Mouse (Mus musculus): ENCODE results near the gene Smarcad1.

Smarcad1 gene

GRCm38 (mm10) chr6:65114902-65115301 lies 72.5 kb downstream of the Smarcad1 start:
- DNase-seq (ENCODE audit: low spot score) = no peak

- no peak for DNase-seq (ENCODE audit: low spot score)
Measured at GRCm38 (mm10) chr6:65117540-65117939, 75.2 kb downstream of the Smarcad1 start.

GRCm38 (mm10) chr6:65126074-65126726 lies 83.8 kb downstream of the Smarcad1 start:
- DNase-seq (ENCODE audit: low spot score) = peak; percentile 39

- no peak for DNase-seq (ENCODE audit: low spot score)
Measured at GRCm38 (mm10) chr6:65132376-65132775, 90.0 kb downstream of the Smarcad1 start.

- DNase-seq (ENCODE audit: low spot score) = no peak
Measured at GRCm38 (mm10) chr6:65137802-65138201, 95.4 kb downstream of the Smarcad1 start.

- DNase-seq (ENCODE audit: low spot score) = no peak
Measured at GRCm38 (mm10) chr6:65138243-65138642, 95.9 kb downstream of the Smarcad1 start.

- no peak for DNase-seq (ENCODE audit: low spot score)
Measured at GRCm38 (mm10) chr6:65140082-65140749, 97.8 kb downstream of the Smarcad1 start.

- no peak for DNase-seq (ENCODE audit: low spot score)
Measured at GRCm38 (mm10) chr6:65140750-65141243, 98.4 kb downstream of the Smarcad1 start.

GRCm38 (mm10) chr6:65142316-65142715 lies 99.9 kb downstream of the Smarcad1 start:
- DNase-seq (ENCODE audit: low spot score) = no peak

- DNase-seq (ENCODE audit: low spot score) = peak; percentile 4
Measured at GRCm38 (mm10) chr6:65144621-65145205, 102.3 kb downstream of the Smarcad1 start, which contains the start of gene Hpgds. TSS of gene Hpgds (minus strand) at chr6:65144908.

- no peak for DNase-seq (ENCODE audit: low spot score)
Measured at GRCm38 (mm10) chr6:65146363-65146762, 104.0 kb downstream of the Smarcad1 start.

GRCm38 (mm10) chr6:65150703-65151102 lies 108.3 kb downstream of the Smarcad1 start:
- DNase-seq (ENCODE audit: low spot score) = no peak

- no peak for DNase-seq (ENCODE audit: low spot score)
Measured at GRCm38 (mm10) chr6:65153570-65153969, 111.2 kb downstream of the Smarcad1 start.

- DNase-seq (ENCODE audit: low spot score) = no peak
Measured at GRCm38 (mm10) chr6:65157042-65157441, 114.7 kb downstream of the Smarcad1 start.

GRCm38 (mm10) chr6:65159381-65159942 lies 117.1 kb downstream of the Smarcad1 start:
- no peak for DNase-seq (ENCODE audit: low spot score)

- DNase-seq (ENCODE audit: low spot score) = no peak
Measured at GRCm38 (mm10) chr6:65164137-65164536, 121.8 kb downstream of the Smarcad1 start.

GRCm38 (mm10) chr6:65164977-65165376 lies 122.6 kb downstream of the Smarcad1 start:
- DNase-seq (ENCODE audit: low spot score) = no peak

Measured in urinary bladder, postnatal 25 days (tissue).